Mouse (Mus musculus) forebrain, embryonic 13.5 days (tissue): ENCODE data around the gene Ms4a2. TPM values are rescaled to one million over a fixed set of nuclear protein-coding genes. Genes with fewer than 3 reads are reported as not detected.

Experiments
- polyA plus RNA-seq: library from polyadenylated mRNA; unstranded; fragments of >200 nt; fragmentation: Nextera tagmentation; extraction: Ambion mirVana; gene quantifications from 2 replicates; pipeline ENCODE4 v1.2.1, GENCODE M21; 2015

Gene Ms4a2
- polyA plus RNA-seq, 1 experiment from 2014 or later, result not detected

Other genes starting within 250 kb of the Ms4a2 start
- 0.54 and 0.65 TPM in 2 replicates for gene Ms4a4a, start 248.2 kb downstream of the Ms4a2 start, polyA plus RNA-seq
- gene Ms4a4c, start 218.9 kb downstream of the Ms4a2 start, polyA plus RNA-seq, result not detected in 2 replicates
- gene Ms4a4b, start 180.2 kb downstream of the Ms4a2 start, polyA plus RNA-seq, result not detected in 2 replicates
- gene Ms4a6c, start 154.4 kb downstream of the Ms4a2 start, polyA plus RNA-seq, result 0.86 and 1.0 TPM in 2 replicates
- not detected in 2 replicates for gene Gm8369, start 137.8 kb downstream of the Ms4a2 start, polyA plus RNA-seq
- gene Ms4a6b, start 107.2 kb downstream of the Ms4a2 start, polyA plus RNA-seq, result 1.5 TPM in 2 replicates
- gene Ms4a4d, start 86.9 kb downstream of the Ms4a2 start, polyA plus RNA-seq, result not detected in 2 replicates
- gene Ms4a6d, start 18.9 kb downstream of the Ms4a2 start, polyA plus RNA-seq, result 0.73 and 1.0 TPM in 2 replicates
- not detected in 2 replicates for gene Ms4a3, start 17.1 kb upstream of the Ms4a2 start, polyA plus RNA-seq
- gene Oosp2, start 36.8 kb upstream of the Ms4a2 start, polyA plus RNA-seq, result not detected in 2 replicates
- gene Oosp1, start 67.4 kb upstream of the Ms4a2 start, polyA plus RNA-seq, result not detected in 2 replicates
- not detected in 2 replicates for gene Oosp3, start 73.3 kb upstream of the Ms4a2 start, polyA plus RNA-seq
- gene Gif, start 123.8 kb upstream of the Ms4a2 start, polyA plus RNA-seq, result not detected in 2 replicates
- gene Mrpl16, start 146.7 kb upstream of the Ms4a2 start, polyA plus RNA-seq, result 46.1 and 48.2 TPM in 2 replicates
- 6.5 and 8.2 TPM in 2 replicates for gene Stx3, start 195.7 kb upstream of the Ms4a2 start, polyA plus RNA-seq
- gene Olfr1417, start 215.5 kb upstream of the Ms4a2 start, polyA plus RNA-seq, result 0.12 TPM in 1 of 2 replicates, not detected in the other
- not detected in 2 replicates for gene Olfr1418, start 237.3 kb upstream of the Ms4a2 start, polyA plus RNA-seq